Mouse (Mus musculus) layer of hippocampus, adult 9-11 months (tissue): ENCODE results near the gene C8a.

Experiments
- DNase-seq: peaks from one replicate; pipeline ENCODE4 v3.0.0; 2022

The C8a gene

DNA sequence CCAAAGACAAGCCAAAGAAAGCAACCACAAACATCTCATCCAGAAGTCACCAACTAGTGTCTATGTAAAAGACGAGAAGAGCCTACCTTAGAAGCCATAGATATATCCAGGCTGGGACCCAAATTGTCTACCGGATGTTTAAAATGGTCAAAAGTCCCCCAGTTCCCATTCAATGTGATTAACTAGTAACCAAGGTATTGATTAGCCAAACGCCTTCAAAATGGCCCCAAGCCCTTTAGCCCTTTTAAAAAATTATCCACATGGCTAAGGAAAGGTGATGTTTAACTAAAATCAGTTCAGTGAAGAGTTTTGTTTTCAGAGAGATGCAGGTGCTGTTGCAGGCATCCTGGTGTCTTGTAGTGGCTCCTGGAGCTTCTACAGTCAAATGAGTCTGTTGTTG lies at the start of gene C8a:
Gene C8a, minus strand, starts transcription at position 76 of the 400 bp plus-strand sequence.
- DNase-seq, result no peak

DNA sequence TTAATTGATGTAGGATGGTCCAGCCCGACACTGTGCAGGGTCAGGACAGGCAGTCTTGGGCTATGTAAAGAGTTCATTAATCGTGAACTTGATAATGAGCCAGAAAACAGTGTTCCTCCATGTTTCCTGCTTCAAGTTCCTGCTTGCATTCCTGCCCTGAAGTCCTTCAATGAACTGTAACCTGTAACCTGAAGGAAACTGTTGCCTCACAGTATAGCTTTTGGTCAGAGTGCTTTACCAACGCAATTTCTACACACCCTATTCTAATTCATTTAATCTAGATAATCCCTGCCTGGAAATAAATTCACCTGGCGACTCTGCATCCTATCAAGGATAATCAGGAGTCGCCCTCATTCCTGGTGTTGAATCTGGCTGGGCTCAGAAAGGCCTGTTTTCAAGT lies 49.2 kb upstream of the C8a start:
- no peak for DNase-seq

- DNase-seq, result no peak
These were observed 41.8 kb upstream of the C8a start for GRCm38 (mm10) chr4:104918017-104918416.

DNA sequence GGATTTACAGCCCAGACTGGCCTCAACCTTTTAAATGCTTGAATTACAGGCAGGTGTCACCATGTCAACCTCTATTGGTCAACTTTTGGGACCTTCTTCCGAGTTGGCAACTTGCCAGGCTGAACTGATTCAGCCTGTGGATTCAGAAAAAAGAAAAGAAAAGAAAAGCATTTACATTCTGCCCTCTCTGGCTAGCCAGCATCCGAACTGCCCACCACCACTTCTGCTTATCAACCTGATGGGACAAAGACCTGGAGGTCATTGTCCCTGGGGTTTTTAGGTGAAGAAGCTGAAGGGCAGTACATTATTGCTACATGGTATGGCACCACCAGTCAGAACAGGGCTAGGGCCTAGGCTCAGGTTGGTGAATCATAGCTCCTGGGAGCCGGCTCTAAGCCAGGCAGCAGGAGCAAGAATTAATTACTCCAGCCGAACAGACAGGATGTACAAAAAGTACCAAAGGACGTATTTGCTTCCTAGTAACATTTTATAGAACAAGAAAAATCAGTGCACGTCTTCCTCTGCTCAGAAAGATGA lies 38.6 kb upstream of the C8a start:
- DNase-seq, result peak; percentile 19

DNA sequence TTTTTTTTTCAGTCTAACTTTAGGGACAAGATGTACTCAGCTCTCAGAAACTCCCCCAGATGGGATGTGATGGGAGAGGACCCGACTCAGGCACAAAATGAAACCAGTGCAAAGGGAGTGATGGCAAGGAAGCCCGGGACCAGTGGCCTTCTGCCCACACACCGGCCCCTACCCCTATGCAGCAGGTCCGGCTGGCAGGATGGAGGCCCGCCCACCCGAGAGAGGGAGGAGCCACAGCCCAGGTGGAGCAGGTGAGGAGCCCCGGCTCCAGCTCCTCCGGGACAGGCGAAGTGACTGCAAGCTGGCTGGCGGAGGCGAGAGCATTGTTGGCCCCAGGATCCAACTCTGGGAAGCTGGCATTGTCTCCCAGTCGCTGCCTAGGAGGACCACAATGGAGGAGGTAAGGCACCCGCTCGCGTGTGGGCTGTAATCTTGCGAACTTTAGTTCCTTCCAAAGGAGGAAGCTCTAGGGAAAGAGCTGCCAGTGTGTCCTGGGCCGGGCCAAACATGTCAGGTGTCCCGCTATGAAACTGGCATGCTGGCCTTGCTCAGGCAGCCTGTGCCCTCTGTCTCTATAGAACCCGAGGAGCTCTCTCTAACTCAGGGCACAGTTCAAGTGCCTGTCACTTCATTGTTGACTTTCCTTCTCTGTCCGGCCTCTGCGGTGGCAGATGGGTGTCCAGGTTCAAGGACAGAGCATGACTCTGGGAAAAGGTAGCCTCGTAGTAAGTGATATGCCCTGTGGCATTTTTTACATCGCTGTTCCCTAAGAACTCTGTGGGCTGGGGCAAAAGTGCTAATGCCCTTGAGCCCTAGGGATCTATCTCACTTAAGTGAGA lies 37.3 kb upstream of the C8a start, which contains the start of gene Fyb2:
Gene Fyb2, plus strand, starts transcription at position 166 of the 839 bp plus-strand sequence.
- DNase-seq, result no peak

DNA sequence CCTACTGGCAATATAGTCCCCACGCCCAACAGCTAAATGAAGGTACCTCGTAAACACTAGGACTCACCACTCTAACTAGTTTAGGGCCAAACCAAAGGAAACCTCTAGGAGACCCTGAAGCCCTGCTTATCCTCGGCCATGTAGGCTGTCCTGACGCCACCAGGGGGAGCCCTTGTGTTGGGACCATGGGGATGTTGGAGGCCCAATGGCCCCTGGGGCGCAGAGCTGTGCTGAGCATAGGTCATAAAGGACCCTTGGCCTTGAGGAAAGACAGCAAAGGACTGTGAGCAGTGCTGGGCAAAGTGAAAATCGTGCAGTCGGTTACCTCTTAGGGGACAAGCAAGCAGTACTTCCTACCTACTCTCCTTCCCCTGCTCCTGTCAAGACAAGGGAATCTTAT lies 35.5 kb upstream of the C8a start:
- DNase-seq, result peak; percentile 26

DNA sequence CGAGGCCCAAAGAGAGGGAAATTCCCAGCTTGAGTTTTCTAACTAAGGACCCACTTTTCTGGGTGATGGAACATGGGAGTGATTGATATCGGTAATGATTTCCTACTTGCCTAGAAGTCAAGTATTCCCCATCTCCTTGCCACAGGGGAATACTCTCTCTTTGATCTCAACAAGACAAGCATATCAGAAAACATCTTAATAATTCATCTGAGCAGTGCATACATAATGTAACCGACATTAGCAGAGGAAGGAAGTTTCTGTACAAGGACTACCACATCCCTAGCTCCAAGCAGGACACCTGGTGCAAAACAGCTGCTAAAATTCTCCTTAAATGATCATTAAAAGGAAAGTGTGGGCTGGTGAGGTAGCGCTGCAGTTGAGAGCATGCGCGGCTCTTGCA lies 28.9 kb upstream of the C8a start:
- no peak for DNase-seq

- DNase-seq, result no peak
These were observed 26.6 kb upstream of the C8a start for GRCm38 (mm10) chr4:104902836-104903235.

DNA sequence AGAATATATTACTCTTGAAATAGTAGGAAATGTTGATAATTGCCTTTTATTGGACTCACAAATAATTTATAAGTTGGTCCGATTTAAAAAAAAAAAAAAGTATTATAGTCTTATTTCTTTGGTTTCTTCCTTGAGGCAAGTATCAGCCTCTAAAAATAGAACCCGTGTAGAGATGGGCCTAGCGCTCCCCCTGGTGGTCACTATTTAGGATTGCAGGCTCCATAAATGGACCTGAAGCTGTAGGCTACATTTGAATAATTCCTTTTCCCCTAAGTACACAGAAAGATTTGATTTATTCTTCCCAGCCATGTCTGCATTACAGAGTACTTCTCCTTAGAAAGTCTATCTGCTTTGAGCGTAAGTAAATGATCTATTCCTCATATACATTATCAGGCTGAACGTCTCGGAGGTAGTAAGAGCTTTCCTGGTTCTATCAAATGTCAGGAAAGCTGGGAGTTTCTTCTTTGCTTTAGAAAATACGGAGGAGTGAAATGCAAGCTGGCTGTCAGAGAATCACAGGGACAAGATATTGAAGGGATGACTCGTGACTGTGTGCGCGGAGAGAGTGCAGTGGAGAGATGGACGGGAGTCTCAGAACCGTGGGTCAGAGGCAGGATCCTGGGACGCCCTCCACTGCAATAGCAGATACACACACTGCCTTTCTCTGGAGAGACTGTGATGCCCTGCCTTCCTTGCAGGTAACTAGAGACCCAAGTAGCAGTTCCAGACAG lies 18.0 kb upstream of the C8a start:
- DNase-seq, result peak; percentile 34

DNA sequence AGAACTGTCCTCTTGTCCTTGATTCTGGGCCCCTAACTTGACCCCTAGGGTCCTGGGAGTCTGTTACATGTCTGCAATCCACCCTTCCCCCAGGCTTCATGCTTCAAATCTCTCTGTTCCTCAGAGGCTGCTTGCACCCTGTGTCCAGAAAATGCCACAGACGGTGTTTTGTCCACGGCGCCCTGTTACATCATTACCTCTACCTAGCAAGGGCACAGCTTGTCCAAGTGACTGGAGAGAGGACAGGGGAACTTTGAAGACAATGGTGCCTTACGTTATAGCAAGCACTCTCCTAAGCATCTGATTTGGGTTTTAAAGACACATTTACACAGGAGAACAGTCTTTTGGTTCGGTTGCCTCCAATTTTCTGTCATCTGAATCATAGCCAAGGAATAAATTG lies 17.4 kb upstream of the C8a start:
- DNase-seq, result no peak

GRCm38 (mm10) chr4:104891708-104892107 lies 15.5 kb upstream of the C8a start:
- DNase-seq, result no peak

DNA sequence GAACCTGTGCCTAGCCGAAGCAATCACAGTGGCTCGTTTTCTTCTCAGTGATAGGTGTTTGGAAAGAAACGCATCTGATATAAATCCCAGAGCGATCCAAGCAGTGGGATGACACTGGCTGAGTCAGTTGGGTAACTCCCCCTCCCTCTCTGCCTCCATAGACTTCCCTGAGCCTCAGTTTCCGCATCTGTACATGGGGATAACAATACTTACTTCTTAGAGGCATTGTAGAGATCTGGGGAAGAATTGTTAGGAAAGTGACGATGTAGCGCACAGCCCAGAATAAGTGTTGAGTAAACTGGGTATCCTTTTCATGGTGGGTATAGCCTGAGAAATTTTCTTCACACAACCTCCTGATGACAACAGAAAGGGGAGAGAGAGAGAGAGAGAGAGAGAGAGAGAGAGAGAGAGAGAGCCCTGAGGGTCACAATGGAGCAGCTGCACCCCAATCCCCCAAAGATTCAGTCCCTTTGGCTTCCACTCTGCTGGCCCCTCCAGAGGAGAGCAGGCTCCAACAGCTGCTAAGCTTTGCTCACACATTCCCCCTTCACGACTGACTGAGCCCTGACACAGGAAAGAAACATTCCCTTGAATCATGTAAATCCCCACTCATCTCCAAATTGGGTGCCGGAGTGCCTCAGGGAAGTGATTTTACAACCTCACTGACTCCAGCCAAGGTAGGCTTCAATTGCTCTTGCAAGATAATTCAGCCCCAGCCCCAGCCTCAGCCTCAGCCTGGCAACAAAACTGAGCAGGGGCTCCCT lies 12.5 kb upstream of the C8a start:
- DNase-seq, result no peak

GRCm38 (mm10) chr4:104887486-104887885 lies 11.3 kb upstream of the C8a start:
- no peak for DNase-seq

DNA sequence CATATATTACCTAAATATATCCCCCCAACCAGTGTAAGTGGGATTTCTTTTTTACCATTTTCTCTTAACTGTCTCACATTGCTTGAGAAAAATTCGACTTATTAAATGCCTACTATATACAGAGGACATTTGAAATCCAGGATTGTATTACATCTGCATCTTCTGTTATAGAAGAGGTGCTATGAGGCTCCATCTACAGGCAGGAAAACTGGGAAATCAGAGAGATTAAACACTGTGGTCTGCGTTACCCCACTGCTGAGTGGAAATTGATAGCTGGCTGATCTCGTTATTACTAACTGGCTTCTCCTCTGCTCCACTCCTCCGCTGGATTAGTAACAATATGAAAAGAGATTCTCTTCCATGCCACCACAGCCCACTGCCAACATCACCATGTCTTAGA lies 366 bp downstream of the C8a start:
- no peak for DNase-seq

DNA sequence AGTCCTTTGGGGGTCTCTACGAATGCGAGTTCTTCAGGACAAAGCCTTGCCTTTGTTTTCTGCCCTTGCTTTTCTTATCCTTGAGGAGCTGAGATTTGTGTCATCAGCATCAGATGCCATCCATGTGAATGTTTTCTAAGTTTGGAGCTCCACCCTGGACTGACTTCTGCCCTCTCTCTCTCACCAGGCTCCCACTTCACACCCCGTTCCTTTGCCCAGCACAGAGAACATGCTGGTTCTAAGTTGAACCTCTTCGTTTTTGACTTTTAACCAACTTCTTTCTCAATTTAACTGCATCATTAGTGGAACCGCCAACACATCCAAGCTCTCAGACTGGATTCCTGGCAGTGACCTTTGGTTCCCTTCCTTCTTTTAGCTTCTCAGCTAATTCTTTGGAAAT lies 6.0 kb downstream of the C8a start:
- no peak for DNase-seq

- no peak for DNase-seq
These were observed 6.6 kb downstream of the C8a start for GRCm38 (mm10) chr4:104869581-104869980.

GRCm38 (mm10) chr4:104864397-104864796 lies 11.8 kb downstream of the C8a start:
- no peak for DNase-seq

GRCm38 (mm10) chr4:104861241-104861640 lies 15.0 kb downstream of the C8a start:
- no peak for DNase-seq

DNA sequence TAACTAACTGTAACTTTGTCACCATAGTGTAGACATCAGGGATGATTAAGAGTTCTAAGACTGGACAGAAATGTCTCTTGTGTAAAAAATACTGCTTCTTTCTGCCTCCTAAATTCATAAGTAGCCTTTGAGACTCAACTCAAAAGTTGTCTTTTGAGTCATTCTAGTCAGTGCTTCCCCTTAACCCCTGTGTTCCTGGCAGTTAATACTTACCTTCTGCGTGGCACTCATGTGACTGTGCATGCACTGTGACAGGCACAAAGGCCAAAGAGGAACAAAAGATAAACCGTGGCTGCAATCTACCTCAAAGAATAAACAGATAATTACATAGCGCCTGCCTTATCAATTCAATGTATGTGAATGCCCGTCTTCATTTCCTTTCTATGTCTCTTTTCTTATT lies 18.4 kb downstream of the C8a start:
- DNase-seq, result no peak

DNA sequence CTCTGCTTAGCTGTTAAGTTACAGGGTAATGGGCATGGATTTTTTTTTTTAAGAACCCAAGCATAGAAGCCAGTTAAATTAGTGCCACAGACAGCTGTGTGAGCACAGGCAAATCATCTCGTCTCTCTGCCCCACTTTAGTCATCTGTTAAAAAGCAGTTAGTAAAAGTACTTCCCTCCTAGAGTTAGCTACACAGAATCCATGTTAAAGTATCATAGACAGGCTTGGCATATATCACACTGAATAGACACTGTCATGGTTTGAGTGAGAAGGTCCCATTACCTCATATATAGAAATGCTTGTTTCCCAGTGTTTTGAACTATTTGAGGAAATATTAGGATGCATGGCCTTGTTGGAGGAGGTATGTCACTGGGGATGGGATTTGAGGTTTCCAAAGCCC lies 19.2 kb downstream of the C8a start, which contains the start of gene Gm17662:
Gene Gm17662, plus strand, starts transcription at position 301 of the 400 bp plus-strand sequence.
- DNase-seq, result no peak

DNA sequence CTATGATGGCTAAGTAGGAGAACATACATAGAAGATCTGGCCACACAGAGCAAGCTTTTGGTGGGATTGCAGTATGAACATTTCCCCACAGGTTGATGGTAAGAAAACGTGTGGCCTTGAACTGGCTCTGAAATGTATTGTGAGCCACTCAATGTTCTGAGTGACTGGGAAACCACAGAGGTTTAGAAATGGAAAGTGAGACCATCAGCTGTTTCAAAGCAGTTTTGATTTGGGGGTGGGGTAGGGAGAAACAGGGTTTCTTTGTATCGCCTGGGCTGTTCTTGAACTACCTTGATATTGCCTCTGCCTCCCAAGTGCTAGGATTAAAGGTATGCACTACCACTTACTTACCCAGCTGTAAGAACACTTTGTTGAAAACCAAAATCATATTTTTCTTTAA lies 21.0 kb downstream of the C8a start:
- no peak for DNase-seq

DNA sequence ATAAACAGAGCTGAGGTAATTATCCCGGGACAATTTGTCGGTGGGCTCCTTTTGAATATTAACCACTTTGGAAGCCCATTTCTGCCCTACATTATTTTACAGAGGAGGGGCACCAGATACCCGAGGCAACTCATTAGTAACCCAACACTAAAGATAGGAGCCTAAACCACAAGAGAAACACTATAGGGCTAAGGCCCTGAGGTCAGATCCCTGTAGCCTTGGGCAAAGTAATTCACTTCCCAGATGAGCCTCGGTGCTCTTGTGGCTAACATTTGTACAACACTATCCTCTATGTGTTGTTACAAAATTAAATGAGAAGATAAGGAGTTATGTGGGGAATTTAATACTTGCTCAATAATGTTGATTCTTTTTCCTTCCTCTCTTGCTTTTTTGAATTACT lies 32.7 kb downstream of the C8a start:
- DNase-seq, result no peak

DNA sequence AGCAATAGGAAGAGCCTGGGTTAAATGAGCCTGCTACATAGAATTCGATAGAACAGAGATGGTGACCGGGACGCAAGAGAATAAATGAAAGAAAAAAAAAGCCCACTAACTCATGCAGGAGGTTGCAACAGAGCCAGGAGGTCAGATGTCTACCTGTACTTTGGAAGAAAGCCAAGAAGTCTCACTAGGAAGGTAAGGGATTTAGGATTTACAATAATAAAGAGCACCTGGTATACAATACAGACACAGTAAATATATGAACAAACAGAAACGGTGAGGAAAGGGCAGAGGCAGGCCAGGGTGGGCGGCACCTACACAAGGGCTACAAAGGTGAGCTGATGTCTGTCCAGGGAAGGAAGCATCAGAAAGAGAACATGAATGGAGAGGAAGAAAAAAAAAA lies 34.0 kb downstream of the C8a start:
- no peak for DNase-seq
